Mouse (Mus musculus) granulocyte monocyte progenitor cell, adult 5-6 weeks (primary cell): ENCODE data around the gene Dyrk1b. TPM values are rescaled to one million over a fixed set of nuclear protein-coding genes. Genes with fewer than 3 reads are reported as not detected.
A peak's percentile ranks its signal among the peaks of the same experiment; 100 is the strongest.
"Not testable (repeated sequence)": the region's sequence is repeated elsewhere in the genome, so short reads cannot be mapped to it uniquely, and the experiment has no call there.

Source experiments
- ATAC-seq: replicated peaks from 2 replicates; pipeline ENCODE4 v1.8.0; 2016; ENCODE audit warnings: mild to moderate bottlenecking, moderate TSS enrichment, inconsistent platforms; ENCODE audit not compliant: poor library complexity, severe bottlenecking
- total RNA-seq, 2 experiments: library from RNA; stranded (forward) in 1 of 2; stranded (reverse) in 1 of 2; fragments of 200-712, 200-1000 nt in 1 of 2; fragments of >200 nt in 1 of 2; fragmentation: Nextera tagmentation in 1 of 2; gene quantifications; 2 replicates each; pipeline ENCODE4 v1.2.3; 2014 to 2017

Gene Dyrk1b
- 1.2 and 4.1 TPM in 2 replicates for total RNA-seq (2014; fragmentation: Nextera tagmentation)
- total RNA-seq (2017): 2.3 and 3.2 TPM in 2 replicates

GRCm38 (mm10) chr7:28179228-28179627 lies at the start of gene Dyrk1b:
Gene Dyrk1b (plus strand): TSS chr7:28179469.
- peak; percentile 67 for ATAC-seq

DNA sequence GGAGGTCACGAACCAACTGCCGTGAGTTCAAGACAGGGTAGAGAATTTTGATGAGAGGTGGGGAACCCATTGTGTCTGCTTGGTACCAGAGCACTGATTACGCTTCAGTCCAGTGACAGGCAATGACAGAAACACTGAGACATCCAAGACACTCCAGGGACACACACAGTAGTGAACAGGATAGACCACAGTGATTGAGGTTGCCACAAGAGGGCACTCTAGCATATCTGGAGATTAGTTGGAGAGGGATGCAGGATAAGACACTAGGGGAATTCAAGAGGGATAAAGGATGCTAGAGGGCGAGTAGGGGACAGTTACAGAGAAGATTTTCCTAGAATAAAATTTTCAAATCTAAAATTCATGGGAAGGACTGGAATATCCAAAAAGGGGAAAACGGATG lies 41.7 kb upstream of the Dyrk1b start:
- peak; percentile 65 for ATAC-seq

- ATAC-seq: peak; percentile 60; the same call in 1 of the 2 replicates
Measured at GRCm38 (mm10) chr7:28148263-28148662, 31.0 kb upstream of the Dyrk1b start.

GRCm38 (mm10) chr7:28149841-28150240 lies 29.4 kb upstream of the Dyrk1b start:
- ATAC-seq: no peak

DNA sequence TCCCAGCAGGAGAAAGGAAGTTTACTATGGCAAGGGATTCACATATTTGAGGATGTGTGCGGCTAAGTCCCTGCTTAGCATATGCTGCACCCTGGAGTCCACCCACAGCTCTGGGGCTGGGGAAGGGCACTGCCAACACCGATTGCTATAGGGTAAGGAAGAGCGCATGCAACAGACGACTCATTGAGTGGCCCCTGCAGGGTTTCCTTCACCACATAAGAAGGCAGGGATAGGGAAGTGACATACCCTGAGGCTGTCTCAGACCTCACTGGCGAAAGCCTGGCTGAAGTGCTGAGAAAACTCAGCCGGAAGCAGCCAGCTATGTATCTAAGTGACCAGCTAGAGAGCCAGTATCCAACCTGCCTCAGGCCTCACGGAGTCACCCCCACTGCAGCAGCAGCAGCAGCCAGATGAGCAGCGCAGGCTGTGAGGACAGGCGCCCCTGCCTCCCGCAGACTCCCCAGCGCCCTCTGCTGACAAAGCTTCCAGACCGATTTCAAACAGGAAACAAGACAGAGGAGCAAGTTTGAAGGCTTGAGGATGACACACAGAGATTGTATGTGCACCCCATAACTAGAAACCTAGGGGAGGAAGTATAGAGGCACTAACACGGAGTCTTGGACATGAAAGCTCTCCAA lies 27.6 kb upstream of the Dyrk1b start:
- peak; percentile 62 for ATAC-seq

- ATAC-seq: not testable (repeated sequence)
Measured at GRCm38 (mm10) chr7:28153595-28153994, 25.7 kb upstream of the Dyrk1b start.

DNA sequence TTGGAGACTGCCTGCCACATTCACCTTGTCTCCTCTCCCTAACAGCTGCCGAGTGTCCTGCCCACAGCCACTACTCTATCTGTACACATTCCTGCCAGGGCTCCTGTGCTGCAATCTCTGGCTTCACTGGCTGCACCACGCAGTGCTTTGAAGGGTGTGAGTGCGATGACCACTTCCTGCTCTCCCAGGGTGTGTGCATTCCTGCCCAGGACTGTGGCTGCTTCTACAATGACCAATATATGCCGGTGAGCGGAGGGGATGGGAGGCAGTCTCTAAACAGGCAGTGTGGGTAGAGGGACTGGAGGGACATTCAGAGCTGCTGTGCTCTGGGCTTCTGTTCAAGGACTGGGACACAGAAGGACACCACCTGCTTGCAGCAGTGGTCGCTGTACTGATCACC lies 20.0 kb upstream of the Dyrk1b start:
- no peak; the same call in 1 of the 2 replicates for ATAC-seq

DNA sequence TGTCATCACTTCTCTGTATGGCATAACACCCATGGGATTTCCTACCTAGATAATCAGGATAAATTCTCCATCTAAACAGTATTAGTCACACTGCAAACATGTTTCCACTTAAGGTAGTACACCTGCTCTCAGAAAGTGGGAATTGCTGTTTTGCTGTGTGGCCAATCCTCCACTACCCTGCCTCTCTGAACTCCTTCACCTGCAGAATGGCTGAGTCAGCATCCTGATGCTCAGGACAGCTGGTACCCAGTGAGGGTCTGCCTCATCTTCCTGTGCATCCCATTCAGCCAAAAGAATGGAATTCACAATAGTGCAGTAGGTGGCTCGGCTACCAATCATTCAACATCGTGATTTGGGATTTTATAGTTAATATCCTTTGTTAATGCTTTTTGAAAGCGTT lies 19.4 kb upstream of the Dyrk1b start:
- no peak for ATAC-seq

GRCm38 (mm10) chr7:28161163-28161749 lies 18.0 kb upstream of the Dyrk1b start:
- ATAC-seq: no peak

- no peak for ATAC-seq
Measured at GRCm38 (mm10) chr7:28165406-28165805, 13.9 kb upstream of the Dyrk1b start.

DNA sequence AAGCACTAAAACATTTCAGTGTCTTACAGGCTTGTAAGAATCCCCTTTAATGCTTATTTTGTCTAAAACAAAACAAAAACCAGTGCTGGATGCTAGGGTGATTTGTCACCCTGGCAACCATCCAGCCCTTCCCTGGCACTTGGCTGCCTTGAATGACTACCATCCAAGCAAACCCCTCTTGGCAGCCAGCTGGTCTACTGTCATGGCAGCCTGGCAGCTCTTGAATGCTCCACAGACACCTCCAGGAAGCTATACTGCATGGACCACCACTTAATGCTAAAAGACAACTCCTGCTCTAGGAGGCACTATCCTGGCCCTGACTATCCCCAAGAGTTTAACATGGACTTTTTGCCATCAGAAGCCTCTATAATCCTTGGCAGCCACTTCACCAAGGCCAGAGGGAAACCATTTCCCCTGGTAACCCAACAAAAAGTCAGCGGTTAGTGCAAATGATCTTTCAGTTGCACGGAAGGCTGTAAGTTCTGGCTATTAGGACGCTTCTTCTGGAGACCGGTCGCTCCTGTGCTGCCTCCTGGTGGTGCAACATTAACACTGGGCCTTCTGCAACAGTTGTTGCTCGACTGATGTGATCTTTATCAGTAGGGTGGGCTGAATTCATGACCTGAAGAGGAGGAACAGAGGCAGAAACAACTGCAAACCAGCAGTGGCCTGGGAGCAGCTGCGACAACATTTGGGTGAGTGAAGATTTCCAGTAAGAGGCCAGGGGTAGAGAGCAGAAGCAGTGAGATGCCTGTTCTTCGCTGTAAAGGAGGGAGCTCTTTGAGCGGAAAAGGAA lies 10.8 kb upstream of the Dyrk1b start:
- peak; percentile 77 for ATAC-seq

- ATAC-seq: peak; percentile 84
Measured at GRCm38 (mm10) chr7:28169489-28170422, 9.5 kb upstream of the Dyrk1b start, which contains the start of gene Fbl. Gene Fbl (plus strand): TSS chr7:28169710.

GRCm38 (mm10) chr7:28175358-28175757 lies 3.9 kb upstream of the Dyrk1b start:
- ATAC-seq: peak; percentile 56

- ATAC-seq: peak; percentile 74
Measured at GRCm38 (mm10) chr7:28179741-28180377, 590 bp downstream of the Dyrk1b start.

- ATAC-seq: no peak
Measured at GRCm38 (mm10) chr7:28180890-28181289, 1.6 kb downstream of the Dyrk1b start.

GRCm38 (mm10) chr7:28181376-28181775 lies 2.1 kb downstream of the Dyrk1b start:
- ATAC-seq: no peak

DNA sequence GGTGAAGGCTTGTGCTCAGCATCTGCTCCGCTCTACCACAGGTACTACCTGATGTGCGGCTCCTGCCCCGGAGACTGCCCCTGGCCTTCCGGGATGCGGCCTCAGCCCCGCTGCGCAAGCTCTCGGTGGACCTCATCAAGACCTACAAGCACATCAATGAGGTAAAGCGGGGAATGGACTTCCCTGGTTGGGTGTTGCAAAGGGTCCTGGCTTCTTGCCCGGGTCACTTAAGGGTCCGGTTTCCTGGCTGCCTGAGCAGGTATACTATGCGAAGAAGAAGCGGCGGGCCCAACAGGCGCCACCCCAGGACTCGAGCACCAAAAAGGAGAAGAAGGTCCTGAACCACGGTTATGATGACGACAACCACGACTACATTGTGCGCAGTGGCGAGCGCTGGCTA lies 3.1 kb downstream of the Dyrk1b start:
- no peak for ATAC-seq

DNA sequence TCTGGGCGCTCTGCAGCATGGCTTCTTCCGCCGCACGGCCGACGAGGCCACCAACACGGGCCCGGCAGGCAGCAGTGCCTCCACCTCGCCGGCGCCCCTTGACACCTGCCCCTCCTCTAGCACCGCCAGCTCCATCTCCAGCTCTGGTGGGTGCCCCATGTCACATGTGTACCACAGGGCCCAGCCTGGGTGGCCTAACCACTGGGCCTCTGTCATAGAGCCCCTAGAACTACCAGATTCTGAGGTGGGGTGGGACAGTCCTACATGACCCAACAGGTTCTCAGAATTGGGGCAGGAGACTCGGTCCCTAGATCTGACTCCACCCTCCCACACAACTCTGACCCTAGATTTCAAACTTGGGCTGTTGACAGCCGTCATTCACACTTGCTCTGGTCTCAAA lies 6.6 kb downstream of the Dyrk1b start:
- ATAC-seq: no peak

GRCm38 (mm10) chr7:28186631-28187030 lies 7.4 kb downstream of the Dyrk1b start:
- no peak for ATAC-seq

GRCm38 (mm10) chr7:28191489-28191888 lies 12.2 kb downstream of the Dyrk1b start:
- ATAC-seq: no peak
